Mouse (Mus musculus): ENCODE measurements around the gene Atad5.
A peak's percentile ranks its signal among the peaks of the same experiment; 100 is the strongest.
"Not testable (repeated sequence)": the region's sequence is repeated elsewhere in the genome, so short reads cannot be mapped to it uniquely, and the experiment has no call there.

The Atad5 gene

DNA sequence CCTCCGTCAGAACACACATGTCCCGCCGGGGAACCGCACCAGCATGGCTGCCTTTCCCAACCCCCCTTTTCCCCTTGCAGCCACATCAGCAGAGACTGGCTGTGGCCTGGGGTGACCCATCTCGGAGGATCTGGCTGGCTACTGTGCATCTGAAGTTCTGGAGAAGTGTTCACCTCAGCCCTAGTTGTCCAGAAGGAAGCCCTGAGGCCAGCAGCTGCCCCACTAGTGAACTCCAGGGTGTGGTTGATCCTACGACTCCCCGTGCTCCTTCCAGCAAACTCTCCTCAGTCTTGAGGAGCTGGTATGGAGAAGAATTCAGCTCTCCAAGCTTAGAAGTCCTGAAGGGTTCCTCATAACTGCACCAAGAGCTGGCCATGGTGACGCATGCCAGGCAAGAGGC is 89.1 kb downstream of the Atad5 start:
- DNase-seq (ENCODE audit: low read depth, low spot score) = no peak

DNA sequence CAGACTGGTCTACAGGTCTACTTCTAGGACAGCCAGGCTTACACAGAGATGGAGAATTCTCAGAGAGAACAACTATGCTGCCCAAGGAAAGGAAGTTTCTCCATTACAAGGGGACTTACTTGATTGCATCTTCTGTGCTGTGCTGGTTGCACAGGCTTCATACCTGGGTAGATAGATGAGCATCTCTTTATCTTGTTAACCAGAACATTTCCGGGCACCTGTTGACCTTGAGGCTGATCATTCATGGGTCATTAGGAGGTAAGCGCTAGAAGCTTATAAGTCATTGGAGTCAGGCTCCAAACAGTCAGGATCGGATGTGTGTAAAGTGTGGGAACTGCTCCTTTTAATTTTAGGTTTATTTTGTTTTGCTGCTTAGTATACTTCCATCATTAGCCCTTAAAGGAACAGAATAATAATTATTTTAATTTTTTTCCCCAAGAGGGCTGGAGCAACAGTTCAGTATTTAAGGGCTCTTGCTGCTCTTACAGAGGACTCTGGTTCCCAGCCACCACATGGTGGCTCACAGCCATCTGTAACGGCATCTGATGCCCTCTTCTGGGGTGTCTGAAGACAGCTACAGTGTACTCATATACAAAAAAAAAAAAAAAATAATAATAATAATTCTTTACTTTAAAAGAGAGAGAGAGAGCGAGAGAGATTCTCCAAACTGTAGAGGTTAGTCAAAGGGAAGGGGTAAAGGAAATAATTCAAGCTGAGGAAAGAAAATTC is 92.0 kb downstream of the Atad5 start:
- no peak for DNase-seq (ENCODE audit: low read depth, low spot score)

- DNase-seq (ENCODE audit: low read depth, low spot score) = not testable (repeated sequence)
Observed at GRCm38 (mm10) chr11:80183054-80183704, 94.0 kb downstream of the Atad5 start.

DNA sequence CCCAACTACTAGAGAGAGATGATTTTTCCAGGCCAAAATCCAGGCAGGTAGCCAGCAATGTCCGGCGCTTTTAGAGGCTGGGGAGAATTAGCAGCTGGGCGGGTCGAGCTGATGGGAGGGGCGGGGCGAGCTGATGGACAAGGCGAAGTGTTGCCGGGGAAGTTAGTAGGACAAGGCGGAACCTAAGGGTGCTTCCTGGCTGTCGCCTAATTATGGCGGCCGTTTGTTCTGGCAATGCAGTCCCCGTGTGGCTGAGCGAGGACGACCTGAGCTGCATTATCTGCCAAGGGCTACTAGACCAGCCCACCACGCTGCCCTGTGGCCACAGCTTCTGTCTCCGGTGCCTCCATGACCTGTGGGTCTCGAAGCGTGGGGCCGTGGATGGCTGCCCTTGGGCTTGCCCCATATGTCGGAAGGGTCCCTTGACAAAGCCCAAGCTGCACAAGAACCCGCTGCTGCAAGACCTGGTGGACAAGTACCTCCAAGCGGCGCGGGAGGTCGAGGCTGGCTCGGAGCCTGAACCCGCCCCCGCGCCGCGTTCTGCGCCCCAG is 94.6 kb downstream of the Atad5 start, which contains the start of gene Rnf135:
Gene Rnf135, plus strand, starts transcription at position 147 of the 551 bp plus-strand sequence.
- peak; percentile 94 for DNase-seq (ENCODE audit: low read depth, low spot score)

GRCm38 (mm10) chr11:80184531-80185071 is 95.4 kb downstream of the Atad5 start:
- no peak for DNase-seq (ENCODE audit: low read depth, low spot score)
